Mouse (Mus musculus): ENCODE data around the gene Ccm2l. TPM values are rescaled to one million over a fixed set of nuclear protein-coding genes. Genes with fewer than 3 reads are reported as not detected.

Ccm2l gene
- polyA plus RNA-seq, 1 experiment, result not detected

GRCm38 (mm10) chr2:153026052-153026451 lies 39.7 kb upstream of the Ccm2l start:
- no peaks in the 10 kb centered on the region for H3K36me3 ChIP-seq (ENCODE audit: control insufficient read depth, insufficient read depth)
- peaks cover 57% of the 10 kb centered on the region for H3K27me3 ChIP-seq (ENCODE audit: control insufficient read depth, insufficient read depth, insufficient read length)
- TF ChIP-seq POLR2AphosphoS2 (IDR thresholded peaks at IDR 0.05; ENCODE audit: insufficient read length, low read depth) (no peak), MYOD1 (IDR thresholded peaks at IDR 0.05; ENCODE audit: control insufficient read depth in 1 of 3, insufficient read length in 2 of 3, low read depth in 2 of 3) (no peak), E2F4 (IDR thresholded peaks at IDR 0.05; ENCODE audit: insufficient read depth) (no peak), MYOG (IDR thresholded peaks at IDR 0.05; ENCODE audit: control insufficient read depth in 1 of 3, insufficient read depth in 1 of 3, insufficient read length in 2 of 3, low read depth in 2 of 3) (no peak), POLR2A (IDR thresholded peaks at IDR 0.05; ENCODE audit: insufficient read length, low read depth) (no peak), TCF12 (IDR thresholded peaks at IDR 0.05; ENCODE audit: insufficient read depth, poor library complexity, severe bottlenecking) (no peak), USF1 (IDR thresholded peaks at IDR 0.05; ENCODE audit: low read depth) (no peak), REST (IDR thresholded peaks at IDR 0.05; ENCODE audit: insufficient read depth, insufficient read length) (no peak), CEBPB (IDR thresholded peaks at IDR 0.05; ENCODE audit: insufficient read depth, poor library complexity, severe bottlenecking) (no peak), SRF (IDR thresholded peaks at IDR 0.05; ENCODE audit: control insufficient read depth, insufficient read length, low read depth) (no peak), TCF3 (IDR thresholded peaks at IDR 0.05; ENCODE audit: insufficient read length, low read depth) (no peak), MAX (IDR thresholded peaks at IDR 0.05; ENCODE audit: low read depth) (no peak)
- H3K4me2 ChIP-seq (ENCODE audit: low read depth), result no peak overlapping the region
- H3K79me2 ChIP-seq (ENCODE audit: control insufficient read depth, insufficient read depth), result no peaks in the 10 kb centered on the region
- no peak overlapping the region for H3ac ChIP-seq (ENCODE audit: control insufficient read depth, insufficient read length)
- H3K4me3 ChIP-seq, result no peak overlapping the region

- peaks cover 72% of the 10 kb centered on the region for H3K27me3 ChIP-seq (ENCODE audit: control insufficient read depth, insufficient read depth, insufficient read length)
- no peaks in the 10 kb centered on the region for H3K36me3 ChIP-seq (ENCODE audit: control insufficient read depth, insufficient read depth)
- H3ac ChIP-seq (ENCODE audit: control insufficient read depth, insufficient read length), result no peak overlapping the region
- no peaks in the 10 kb centered on the region for H3K79me2 ChIP-seq (ENCODE audit: control insufficient read depth, insufficient read depth)
- TF ChIP-seq POLR2A (IDR thresholded peaks at IDR 0.05; ENCODE audit: insufficient read length, low read depth) (no peak), REST (IDR thresholded peaks at IDR 0.05; ENCODE audit: insufficient read depth, insufficient read length) (no peak), POLR2AphosphoS2 (IDR thresholded peaks at IDR 0.05; ENCODE audit: insufficient read length, low read depth) (no peak), SRF (IDR thresholded peaks at IDR 0.05; ENCODE audit: control insufficient read depth, insufficient read length, low read depth) (no peak), USF1 (IDR thresholded peaks at IDR 0.05; ENCODE audit: low read depth) (no peak), MAX (IDR thresholded peaks at IDR 0.05; ENCODE audit: low read depth) (no peak), TCF3 (IDR thresholded peaks at IDR 0.05; ENCODE audit: insufficient read length, low read depth) (no peak), MYOD1 (IDR thresholded peaks at IDR 0.05; ENCODE audit: control insufficient read depth in 1 of 3, insufficient read length in 2 of 3, low read depth in 2 of 3) (no peak), CEBPB (IDR thresholded peaks at IDR 0.05; ENCODE audit: insufficient read depth, poor library complexity, severe bottlenecking) (no peak), E2F4 (IDR thresholded peaks at IDR 0.05; ENCODE audit: insufficient read depth) (no peak), TCF12 (IDR thresholded peaks at IDR 0.05; ENCODE audit: insufficient read depth, poor library complexity, severe bottlenecking) (no peak), MYOG (IDR thresholded peaks at IDR 0.05; ENCODE audit: control insufficient read depth in 1 of 3, insufficient read depth in 1 of 3, insufficient read length in 2 of 3, low read depth in 2 of 3) (no peak)
- no peak overlapping the region for H3K4me3 ChIP-seq
- no peak overlapping the region for H3K4me2 ChIP-seq (ENCODE audit: low read depth)
These were observed 38.3 kb upstream of the Ccm2l start for GRCm38 (mm10) chr2:153027501-153027900.

GRCm38 (mm10) chr2:153030422-153030821 lies 35.3 kb upstream of the Ccm2l start:
- Histone ChIP-seq H3K4me2 (ENCODE audit: low read depth) (no peak overlapping the region), H3K27me3 (ENCODE audit: control insufficient read depth, insufficient read depth, insufficient read length) (peaks cover 56% of the 10 kb centered on the region), H3ac (ENCODE audit: control insufficient read depth, insufficient read length) (no peak overlapping the region), H3K79me2 (ENCODE audit: control insufficient read depth, insufficient read depth) (no peaks in the 10 kb centered on the region), H3K36me3 (ENCODE audit: control insufficient read depth, insufficient read depth) (no peaks in the 10 kb centered on the region), H3K4me3 (no peak overlapping the region)
- TF ChIP-seq POLR2A (IDR thresholded peaks at IDR 0.05; ENCODE audit: insufficient read length, low read depth) (no peak), TCF12 (IDR thresholded peaks at IDR 0.05; ENCODE audit: insufficient read depth, poor library complexity, severe bottlenecking) (no peak), POLR2AphosphoS2 (IDR thresholded peaks at IDR 0.05; ENCODE audit: insufficient read length, low read depth) (no peak), SRF (IDR thresholded peaks at IDR 0.05; ENCODE audit: control insufficient read depth, insufficient read length, low read depth) (no peak), MYOD1 (IDR thresholded peaks at IDR 0.05; ENCODE audit: control insufficient read depth in 1 of 3, insufficient read length in 2 of 3, low read depth in 2 of 3) (peak in 1 of 3 experiments; percentile 13), USF1 (IDR thresholded peaks at IDR 0.05; ENCODE audit: low read depth) (no peak), MAX (IDR thresholded peaks at IDR 0.05; ENCODE audit: low read depth) (no peak)

GRCm38 (mm10) chr2:153031126-153032082 lies 34.4 kb upstream of the Ccm2l start, which contains the start of gene Xkr7:
TSS of gene Xkr7 (plus strand) at chr2:153031852.
- Histone ChIP-seq H3K4me2 (ENCODE audit: low read depth) (no peak within 1 kb of the TSS), H3K79me2 (ENCODE audit: control insufficient read depth, insufficient read depth) (no peaks in the 10 kb centered on the region), H3K36me3 (ENCODE audit: control insufficient read depth, insufficient read depth) (no peaks in the 10 kb centered on the region), H3ac (ENCODE audit: control insufficient read depth, insufficient read length) (no peak within 1 kb of the TSS), H3K27me3 (ENCODE audit: control insufficient read depth, insufficient read depth, insufficient read length) (peaks cover 52% of the 10 kb centered on the region), H3K4me3 (no peak within 1 kb of the TSS)
- no peak for TF ChIP-seq POLR2AphosphoS2 (IDR thresholded peaks at IDR 0.05; ENCODE audit: insufficient read length, low read depth)
- no peak for TF ChIP-seq SRF (IDR thresholded peaks at IDR 0.05; ENCODE audit: control insufficient read depth, insufficient read length, low read depth)
- no peak for TF ChIP-seq POLR2A (IDR thresholded peaks at IDR 0.05; ENCODE audit: insufficient read length, low read depth)
- no peak for TF ChIP-seq MAX (IDR thresholded peaks at IDR 0.05; ENCODE audit: low read depth)
- no peak for TF ChIP-seq CEBPB (IDR thresholded peaks at IDR 0.05; ENCODE audit: insufficient read depth, poor library complexity, severe bottlenecking)
- TF ChIP-seq MYOD1 (IDR thresholded peaks at IDR 0.05; ENCODE audit: control insufficient read depth in 1 of 3, insufficient read length in 2 of 3, low read depth in 2 of 3), result no peak
- TF ChIP-seq E2F4 (IDR thresholded peaks at IDR 0.05; ENCODE audit: insufficient read depth), result no peak
- TF ChIP-seq TCF12 (IDR thresholded peaks at IDR 0.05; ENCODE audit: insufficient read depth, poor library complexity, severe bottlenecking), result no peak
- TF ChIP-seq REST (IDR thresholded peaks at IDR 0.05; ENCODE audit: insufficient read depth, insufficient read length), result no peak

All from myocyte (in vitro differentiated cells).